Mouse (Mus musculus): ENCODE measurements around the gene Mpv17l2.

- no peak for TF ChIP-seq GATA1 (IDR thresholded peaks at IDR 0.05; ENCODE audit: borderline replicate concordance, low read length)
- no peak for TF ChIP-seq FLI1 (IDR thresholded peaks at IDR 0.05; ENCODE audit: low read length)
Measured at GRCm38 (mm10) chr8:70729808-70730475, 30.8 kb downstream of the Mpv17l2 start.

Measured in megakaryocyte, embryonic 14.5 days (primary cell).